Mouse (Mus musculus) gastrocnemius, adult 8-10 months (tissue): ENCODE measurements around the gene Ptpn23. TPM values are rescaled to one million over a fixed set of nuclear protein-coding genes. Genes with fewer than 3 reads are reported as not detected.
"Not testable (repeated sequence)": the region's sequence is repeated elsewhere in the genome, so short reads cannot be mapped to it uniquely, and the experiment has no call there.

Experiments
- DNase-seq, 2 experiments: peaks; one replicate each; pipeline ENCODE4 v3.0.0; 2022; ENCODE audit warnings: low spot score in 2 of 2
- total RNA-seq, 4 experiments: library from RNA; stranded (reverse); gene quantifications; 2 replicates each; pipeline ENCODE4 v1.2.4; 2022

The Ptpn23 gene
- total RNA-seq, 4 experiments from 2014 or later, result 7.6 to 9.9 (median 8.4) TPM

DNA sequence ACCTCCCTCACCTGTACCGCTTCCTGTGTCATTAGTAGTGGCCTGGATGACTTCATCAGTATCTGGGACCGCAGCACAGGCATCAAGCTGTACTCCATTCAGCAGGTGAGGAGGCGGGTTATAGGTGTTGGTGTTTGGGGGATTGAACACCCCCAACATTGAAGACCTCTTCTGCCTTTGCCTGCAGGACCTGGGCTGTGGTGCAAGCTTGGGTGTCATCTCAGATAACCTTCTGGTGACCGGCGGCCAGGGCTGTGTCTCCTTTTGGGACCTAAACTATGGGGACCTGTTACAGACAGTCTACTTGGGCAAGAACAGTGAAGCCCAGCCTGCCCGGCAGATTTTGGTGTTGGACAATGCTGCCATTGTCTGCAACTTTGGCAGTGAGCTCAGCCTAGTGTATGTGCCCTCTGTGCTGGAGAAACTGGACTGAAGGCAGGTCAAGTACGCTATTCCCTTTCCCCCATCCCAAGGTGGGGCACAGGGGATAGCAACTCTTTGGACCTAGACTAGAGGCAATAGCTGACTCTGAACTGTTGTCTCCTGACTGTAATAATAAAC lies 23.6 kb downstream of the Ptpn23 start:
- DNase-seq, result no peak

DNA sequence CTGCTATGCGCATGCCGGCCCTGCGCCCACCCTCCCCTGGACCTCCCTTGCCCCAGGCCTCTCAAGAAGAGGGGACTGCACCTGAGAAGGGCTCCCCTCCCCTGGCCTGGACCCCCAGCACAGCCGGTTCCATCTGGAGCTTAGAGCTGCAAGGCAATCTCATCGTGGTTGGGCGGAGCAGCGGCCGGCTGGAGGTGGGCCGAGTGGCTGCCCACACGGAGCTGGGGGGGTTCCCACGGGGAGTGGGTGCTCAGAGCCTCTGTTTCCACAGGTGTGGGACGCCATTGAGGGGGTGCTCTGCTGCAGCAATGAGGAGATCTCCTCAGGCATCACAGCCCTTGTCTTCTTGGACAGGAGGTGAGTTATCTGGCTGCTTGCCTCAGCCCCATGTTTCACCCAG lies 26.7 kb downstream of the Ptpn23 start:
- DNase-seq, result no peak

DNA sequence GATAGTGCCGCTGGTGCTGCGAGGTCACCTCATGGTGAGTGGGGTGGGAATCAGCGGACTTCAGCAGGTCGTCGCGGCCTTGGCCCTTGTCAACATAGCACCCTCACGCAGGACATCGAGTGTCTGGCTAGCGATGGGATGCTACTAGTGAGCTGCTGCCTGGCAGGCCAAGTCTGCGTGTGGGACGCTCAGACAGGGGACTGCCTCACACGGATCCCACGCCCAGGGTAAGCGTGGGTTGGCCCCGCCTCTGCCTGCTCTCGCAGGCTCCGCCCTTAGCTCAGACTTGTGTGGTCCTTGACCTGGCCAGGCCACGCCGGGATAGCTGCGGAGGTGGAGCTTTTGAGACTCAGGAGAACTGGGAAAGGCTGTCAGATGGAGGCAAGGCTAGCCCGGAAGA lies 27.4 kb downstream of the Ptpn23 start:
- DNase-seq, result no peak

DNA sequence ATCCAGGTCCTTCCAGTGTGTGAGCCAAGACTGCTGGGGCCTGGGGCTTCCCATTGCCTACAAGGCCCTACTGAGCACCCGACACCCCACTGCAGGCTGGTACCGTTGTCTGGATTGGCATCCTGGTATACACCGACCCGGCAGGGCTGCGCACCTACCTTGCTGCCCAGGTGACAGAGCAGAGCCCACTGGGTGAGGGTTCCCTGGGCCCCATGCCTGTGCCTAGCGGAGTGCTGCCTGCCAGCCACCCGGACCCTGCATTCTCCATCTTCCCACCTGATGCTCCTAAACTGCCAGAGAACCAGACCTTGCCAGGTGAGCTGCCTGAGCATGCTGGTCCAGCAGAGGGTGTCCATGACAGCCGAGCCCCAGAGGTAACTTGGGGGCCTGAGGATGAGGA lies 28.7 kb downstream of the Ptpn23 start:
- DNase-seq, result no peak

DNA sequence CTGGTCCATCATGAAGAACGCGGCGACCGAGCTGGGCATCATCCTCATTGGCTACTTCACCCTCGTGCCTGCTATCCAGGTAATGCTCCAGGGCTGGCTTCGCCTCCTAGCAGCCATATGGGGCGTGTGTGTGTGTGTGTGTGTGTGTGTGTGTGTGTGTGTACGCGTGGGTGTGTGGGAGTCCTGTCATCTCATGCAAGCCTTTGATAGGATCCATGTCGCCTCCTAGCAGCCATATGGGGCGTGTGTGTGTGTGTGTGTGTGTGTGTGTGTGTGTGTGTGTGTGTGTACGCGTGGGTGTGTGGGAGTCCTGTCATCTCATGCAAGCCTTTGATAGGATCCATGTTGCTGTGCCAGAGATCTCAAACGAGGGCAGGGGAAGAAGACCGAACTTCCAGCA lies 30.4 kb downstream of the Ptpn23 start:
- DNase-seq, result not testable (repeated sequence)

DNA sequence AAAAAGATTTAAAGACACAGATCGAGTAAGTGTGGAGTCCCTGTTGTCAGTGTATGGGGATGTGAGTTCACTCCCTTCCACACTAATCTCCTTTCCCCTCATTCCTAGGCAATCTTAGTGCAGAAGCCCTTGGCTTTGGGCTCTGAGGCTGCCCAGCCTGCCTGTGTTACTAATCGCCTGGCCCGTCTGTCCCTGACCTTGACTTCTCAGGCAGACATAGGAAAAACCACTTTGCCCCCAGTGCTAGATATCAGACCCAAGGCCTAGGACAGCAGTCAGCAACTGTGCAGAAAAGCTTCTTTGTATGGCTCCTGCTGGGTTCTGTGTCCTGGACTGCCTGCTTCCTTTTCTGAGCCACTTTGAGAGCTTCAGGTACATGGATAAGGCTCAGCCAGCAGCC lies 32.3 kb downstream of the Ptpn23 start:
- DNase-seq, result no peak

DNA sequence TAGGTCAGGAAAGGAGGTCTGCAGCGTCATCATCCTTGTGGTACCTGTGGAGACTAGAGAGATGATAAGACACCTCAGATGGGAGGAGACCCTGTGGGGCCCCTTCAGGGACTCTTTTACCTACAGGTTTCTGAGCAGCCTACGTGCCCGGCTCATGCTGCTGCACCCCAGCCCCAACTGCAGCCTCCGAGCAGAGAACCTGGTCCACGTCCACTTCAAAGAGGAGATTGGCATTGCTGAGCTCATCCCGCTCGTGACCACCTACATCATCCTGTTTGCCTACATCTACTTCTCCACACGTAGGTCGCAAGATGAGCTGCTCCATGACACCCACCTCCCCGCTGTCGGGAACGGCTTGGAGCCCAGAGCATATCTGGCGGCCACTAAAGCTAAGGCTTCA lies 34.1 kb downstream of the Ptpn23 start:
- no peak for DNase-seq

DNA sequence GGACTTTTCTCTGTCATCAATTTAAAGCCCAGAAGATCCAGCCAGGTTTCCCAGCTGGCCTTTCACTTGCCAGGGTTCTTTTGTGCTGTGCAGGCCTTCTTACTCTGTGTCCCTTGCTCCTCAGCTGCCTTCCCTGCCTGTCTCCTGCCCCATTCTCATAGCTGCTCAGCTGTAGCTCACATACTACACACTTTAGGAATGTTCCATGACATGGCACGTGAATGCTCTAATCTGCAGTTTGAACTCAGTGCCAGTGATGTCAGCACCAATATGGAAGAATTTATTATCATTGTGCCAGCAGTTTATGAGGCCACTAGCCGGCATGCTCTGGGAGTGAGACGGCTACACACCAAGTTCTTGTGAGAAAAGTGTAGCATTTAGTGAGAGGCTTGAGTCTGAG lies 38.2 kb downstream of the Ptpn23 start:
- DNase-seq, result no peak

DNA sequence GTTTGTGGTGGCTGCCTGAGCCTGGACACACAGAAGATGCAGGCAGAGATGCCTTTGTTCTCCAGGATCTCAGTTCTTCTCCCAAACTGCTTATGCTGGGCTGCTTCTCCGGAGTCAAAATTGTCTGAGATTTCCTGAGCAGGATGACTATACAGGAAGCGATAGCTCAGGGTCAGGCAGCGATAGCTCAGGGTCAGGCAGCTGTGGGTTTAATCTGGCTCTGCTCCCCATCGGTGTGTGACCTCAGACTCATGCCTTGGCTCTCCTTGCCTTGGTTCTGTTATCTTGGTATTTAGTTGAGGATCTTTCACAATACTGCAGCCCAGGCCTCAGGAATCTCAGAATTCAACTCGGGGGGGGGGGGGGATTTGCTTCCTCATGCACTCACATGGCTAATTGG lies 41.3 kb downstream of the Ptpn23 start:
- no peak for DNase-seq

DNA sequence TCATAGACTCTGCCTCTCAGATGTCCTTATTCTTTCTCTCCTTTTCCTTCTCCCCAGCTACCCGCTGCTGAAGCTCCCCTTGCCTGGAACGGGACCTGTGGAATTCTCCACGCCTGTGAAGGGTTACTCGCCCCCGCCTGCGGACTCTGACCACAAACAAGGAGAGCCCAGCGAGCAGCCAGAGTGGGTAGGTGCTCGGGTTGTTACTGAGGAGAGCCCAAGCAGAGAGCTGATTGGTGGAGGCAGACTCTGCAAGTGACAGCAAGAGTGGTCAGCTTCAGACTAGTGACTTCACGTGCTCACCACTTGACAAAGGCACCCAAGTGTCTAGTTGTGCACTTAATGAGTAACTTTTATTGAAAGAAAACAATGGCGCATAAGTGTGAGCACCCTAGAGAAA lies 45.7 kb downstream of the Ptpn23 start:
- no peak for DNase-seq

DNA sequence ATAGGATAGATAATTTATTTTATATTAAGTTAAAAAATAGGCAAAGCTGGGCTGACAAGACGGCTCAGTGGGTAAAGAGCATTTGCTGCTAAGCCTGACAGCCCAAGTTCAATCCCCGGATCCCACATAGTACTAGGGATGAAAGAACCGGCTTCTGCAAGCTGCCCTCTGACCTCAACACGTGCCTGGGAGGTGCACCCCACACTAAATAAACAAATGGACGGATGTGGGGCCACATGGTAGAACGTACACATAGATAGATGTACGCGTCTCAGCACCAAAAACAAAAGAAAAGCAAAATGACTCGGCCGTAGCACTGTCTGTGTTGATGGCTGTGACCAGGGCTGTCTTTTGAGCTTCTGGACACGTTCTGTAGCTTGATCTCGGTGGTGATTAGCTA lies 46.7 kb downstream of the Ptpn23 start:
- DNase-seq, result no peak

DNA sequence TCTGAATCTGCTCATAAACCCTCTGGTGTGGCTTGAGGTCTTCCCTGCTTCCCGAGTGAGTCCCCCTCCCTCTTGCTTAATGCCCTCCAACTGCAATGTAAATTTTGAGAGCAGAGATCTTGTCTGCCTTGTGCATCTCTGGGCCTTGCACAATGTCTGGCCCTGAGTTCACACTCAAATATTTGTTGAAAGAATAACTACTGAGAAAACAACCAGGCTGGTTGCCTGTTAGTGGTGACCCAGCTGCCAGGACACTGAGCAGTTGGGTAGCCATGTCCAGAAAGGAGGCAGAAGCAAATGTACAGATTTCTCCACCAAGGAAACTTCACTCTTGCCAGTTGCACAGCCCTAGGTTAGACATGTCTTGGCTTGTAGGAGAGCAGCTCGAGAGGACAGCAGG lies 49.7 kb downstream of the Ptpn23 start:
- no peak for DNase-seq

DNA sequence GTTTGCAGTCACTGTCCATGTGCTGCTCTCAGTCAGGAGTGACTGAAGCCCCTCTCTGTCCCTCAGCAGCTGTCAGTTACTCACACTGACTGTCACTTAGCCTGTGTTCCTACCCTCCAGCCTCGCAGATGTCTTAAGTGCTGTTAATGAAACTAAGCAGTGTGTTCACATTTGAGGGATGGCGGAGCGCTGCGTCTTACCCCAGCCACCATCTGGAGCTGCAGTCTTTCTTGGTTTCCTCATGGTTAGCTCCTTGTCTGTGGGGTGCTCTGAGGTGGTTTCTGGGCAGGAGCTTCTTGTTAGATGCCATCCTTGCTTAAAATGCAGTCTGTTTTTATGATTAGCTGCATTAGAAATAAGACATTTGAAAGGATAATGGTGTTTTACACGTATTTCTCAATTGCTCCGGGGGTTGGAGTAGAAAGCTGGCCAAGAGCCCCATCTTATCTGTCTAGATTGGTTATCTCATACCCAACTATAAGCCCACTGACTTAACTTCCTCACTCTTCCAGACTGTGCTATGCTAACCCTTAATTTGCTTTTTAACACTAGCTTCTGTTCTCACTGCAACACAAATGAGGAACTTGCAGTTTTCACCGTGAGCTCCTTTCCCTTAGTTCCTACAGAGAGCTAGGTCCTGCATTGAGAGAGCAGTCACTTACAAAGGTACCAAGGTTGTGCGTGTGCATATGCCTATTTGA lies 55.9 kb downstream of the Ptpn23 start:
- no peak for DNase-seq

DNA sequence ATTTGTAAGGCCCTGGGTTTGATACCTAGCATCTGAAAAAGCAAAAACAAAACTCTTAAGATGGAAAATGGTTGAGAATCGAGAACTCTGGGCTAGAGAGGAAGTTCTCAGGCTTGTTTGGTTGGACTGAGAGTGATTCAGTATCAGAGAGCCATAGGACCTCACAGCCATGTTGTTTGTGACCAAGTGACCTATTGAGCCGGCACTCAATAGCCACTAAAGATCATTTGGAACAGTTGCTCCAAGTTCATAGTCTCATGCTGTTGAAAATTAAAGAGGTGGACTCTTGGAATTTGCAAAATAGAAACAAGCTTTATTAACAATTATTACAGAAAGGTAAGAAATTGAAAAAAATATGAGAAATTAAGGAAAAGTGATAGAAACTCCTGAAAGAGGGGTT lies 56.7 kb downstream of the Ptpn23 start:
- DNase-seq, result no peak

DNA sequence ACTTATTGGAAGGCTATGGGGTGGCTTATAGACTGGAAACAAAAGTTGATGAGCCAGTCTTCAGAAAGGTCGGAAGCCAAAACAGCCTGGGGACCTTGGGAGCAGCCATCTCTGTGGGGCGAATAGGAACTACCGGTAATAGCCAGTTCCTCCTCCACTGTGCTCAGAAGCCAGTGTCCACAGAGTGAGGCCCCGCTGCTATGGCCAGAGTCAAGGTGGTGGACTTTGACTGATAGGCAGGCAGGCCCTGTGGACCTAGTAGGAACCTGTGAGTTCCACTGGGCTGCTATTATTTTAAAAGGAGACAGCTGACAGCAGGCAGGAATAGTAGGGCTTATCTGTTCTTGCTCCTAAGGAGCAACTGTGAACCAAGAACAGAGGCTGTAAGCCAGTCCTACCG lies 57.4 kb downstream of the Ptpn23 start:
- no peak for DNase-seq

DNA sequence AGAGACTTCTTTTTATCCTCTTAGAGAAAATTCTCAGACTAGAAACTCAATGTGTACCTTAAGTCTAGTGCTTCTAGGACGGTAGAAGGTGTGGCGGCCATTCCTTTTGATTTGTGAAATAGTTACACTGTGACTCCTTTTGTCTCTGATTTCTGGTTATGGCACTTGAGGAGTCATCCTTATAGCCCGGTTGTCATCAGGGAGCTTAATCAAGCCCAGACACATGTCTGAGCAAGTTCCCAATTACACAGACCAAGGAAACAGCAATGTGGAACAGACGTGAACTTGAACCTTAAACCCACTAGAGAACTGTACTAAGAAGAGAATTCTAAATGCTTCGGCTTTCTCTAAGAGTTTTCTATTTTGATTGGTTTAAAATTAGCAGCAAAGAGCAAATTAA lies 57.8 kb downstream of the Ptpn23 start:
- DNase-seq, result no peak

DNA sequence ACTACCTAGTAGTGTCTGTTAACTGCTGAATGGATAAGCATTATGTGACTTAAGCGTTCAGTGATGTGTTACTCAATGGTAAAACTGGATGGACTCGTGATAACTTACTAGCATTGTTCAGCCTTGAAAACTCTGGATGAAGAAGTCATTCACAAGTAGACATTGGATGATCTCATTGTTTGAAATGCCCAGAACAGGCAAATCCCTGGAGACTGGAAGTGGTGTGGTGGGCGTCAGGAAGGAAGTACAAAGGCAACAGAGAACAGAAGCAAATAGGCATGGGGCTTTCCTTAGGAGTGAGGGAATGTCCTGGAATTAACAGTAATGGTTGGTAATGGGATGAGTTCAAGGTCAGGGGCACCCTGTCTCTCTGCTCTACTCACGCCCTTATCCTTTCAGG lies 59.1 kb downstream of the Ptpn23 start:
- DNase-seq, result no peak

DNA sequence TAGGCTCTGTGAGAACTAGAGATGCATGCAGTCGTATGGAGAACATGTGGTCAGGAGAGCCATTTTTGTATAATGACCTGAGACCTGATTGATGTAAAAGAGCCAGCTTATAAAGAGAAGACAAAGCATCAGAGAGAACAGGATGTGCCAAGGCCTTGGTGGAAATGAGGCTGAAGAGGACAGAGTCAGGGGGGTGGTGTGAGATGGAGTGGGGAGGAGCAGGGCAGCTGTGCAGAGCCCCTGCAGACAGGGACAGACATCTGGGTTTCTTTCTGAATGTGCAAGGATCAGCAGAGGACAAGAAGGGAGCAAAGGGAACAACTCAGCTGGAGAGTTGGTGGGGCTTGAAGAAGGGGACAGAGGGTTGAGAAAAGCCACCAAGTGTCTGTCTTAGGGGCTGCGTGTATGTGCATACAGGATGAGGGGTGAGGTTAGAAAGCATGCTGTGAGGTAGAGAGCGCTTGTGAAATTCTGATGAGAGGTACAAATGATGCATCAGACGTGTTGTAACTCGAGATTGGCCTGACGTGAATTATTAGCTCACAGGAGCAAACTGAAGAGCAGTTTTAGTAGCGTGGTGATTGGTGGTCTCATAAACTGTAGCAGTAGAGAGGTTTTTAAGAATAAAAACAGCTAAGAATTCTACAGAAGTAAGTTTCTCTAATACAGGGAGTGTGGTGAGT lies 62.8 kb downstream of the Ptpn23 start:
- no peak for DNase-seq

DNA sequence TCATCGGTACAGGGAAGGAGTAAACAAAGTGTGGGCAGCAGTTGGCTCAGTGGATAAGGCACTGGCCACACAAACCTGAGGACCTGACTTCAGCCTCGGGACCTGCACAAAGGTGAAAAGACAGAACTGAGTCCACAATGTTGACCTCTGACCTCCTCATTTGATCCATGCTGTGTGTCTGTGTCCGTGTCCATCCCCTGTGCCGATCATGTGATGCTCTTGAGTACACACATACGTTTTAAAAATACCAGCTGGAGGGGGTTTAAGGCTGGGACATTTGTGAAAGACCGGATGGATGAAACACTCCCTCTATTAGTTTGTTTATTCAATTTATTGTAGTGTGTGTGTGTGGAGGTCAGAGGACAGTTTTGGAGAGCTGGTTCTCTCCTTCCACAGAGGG lies 64.2 kb downstream of the Ptpn23 start:
- DNase-seq, result no peak

DNA sequence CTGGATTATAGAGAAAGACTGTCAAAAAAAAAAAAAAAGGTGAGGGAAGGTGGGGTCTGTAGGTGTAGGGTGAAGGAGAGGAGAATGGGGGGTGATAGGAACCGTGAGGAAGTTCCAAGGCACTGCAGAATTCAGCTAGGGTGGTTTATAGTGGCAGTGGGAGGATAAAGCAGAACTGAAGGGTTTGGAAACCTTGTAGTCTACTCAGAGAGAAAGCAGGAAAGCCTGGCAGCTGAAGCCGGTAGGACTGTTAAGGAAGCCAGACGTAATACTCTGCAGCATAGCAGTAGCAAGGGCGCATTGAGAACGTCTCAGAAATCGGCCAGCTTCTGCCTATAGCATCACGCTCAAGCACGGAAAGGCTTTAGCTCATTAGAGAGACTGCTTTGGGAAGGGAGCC lies 66.0 kb downstream of the Ptpn23 start:
- DNase-seq, result no peak

DNA sequence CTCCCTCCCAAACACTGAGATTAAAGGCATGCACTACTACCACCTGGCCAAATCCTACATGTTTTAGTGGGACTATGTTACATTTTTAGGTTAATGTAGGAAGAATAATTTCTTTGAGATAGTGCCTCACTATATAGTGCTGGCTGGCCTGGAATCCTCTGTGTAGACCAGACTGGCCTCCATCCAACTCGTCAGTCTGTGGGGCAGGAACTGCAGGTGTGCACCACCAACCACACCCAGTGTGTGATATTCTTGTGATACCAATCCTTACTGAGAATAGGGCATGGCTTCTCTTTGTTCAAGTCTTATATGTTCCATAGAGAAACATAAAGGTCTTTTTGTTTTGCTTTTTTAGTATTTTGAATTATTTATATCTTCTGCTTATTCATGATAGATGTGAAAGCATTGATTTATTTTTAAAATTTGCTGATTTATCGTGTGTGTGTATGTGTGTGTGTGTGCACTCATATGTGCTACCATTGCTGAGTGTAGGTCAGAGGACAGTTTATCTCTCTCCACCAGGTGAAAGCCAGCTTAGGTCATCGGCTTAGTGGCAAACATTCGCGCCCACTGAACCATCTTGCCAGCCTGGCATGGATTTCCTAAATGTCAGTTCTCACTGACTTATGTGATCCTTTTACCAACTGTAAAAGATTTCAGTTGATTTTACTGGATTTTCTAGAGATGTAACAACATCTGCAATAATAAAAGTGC lies 67.8 kb downstream of the Ptpn23 start:
- DNase-seq, result no peak
